30 mouse cellular contexts compared by ENCODE assay signal in the genomic region with DNA sequence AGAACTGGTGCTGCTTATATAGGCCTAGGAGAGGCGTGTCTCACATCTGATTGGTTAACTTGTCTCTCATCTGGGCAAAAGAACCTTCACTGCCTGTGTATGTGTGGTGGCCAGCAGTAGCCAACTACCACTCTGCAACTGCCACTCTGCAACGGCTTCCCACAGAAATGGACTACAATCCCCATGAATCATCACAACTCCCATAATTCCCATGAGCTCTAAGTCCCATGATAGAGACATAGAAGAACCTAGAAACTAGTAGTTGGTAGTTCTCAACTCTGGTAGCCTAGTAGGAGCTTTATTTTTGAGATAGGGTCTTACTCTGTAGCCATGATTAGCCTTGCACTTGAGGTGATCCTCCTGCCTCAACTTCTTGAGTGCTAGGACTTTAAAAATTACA.
"Had no signal": no experiment of that assay in that cellular context is flagged by ENCODE, and none has a peak within 500 bp of the region (broad histone marks: within the 10 kb centered on the region; RNA-seq: fewer than 3 reads in every experiment).

No protein-coding gene starts in this region.

- H3K27me3 ChIP-seq: limb, embryonic 12.5 days; limb, embryonic 13.5 days; limb, embryonic 15.5 days; liver, embryonic 12.5 days; liver, embryonic 13.5 days; liver, embryonic 15.5 days; lung, embryonic 15.5 days; megakaryocyte, embryonic 14.5 days; midbrain, embryonic 15.5 days; neural tube, embryonic 12.5 days had no signal

- H3K4me2 ChIP-seq: limb, embryonic 12.5 days; limb, embryonic 13.5 days; limb, embryonic 15.5 days; liver, embryonic 11.5 days; liver, embryonic 12.5 days; liver, embryonic 13.5 days; liver, embryonic 15.5 days; lung, embryonic 14.5 days; lung, embryonic 15.5 days; midbrain, embryonic 11.5 days; midbrain, embryonic 12.5 days; midbrain, embryonic 13.5 days; midbrain, embryonic 15.5 days; neural tube, embryonic 12.5 days had no signal

- H3K4me3 ChIP-seq: limb, embryonic 12.5 days; limb, embryonic 13.5 days; limb, embryonic 15.5 days; liver, embryonic 12.5 days; liver, embryonic 13.5 days; liver, embryonic 15.5 days; lung, embryonic 15.5 days; midbrain, embryonic 10.5 days; midbrain, embryonic 12.5 days; midbrain, embryonic 13.5 days; midbrain, embryonic 15.5 days; myocyte; neural tube, embryonic 12.5 days had no signal

- DNase-seq: left cerebral cortex, postnatal 4 days; liver; liver, embryonic 13.5 days; liver, postnatal 0 days; lung, adult 18-20 months; lung, adult 2 months; lung, embryonic 14.5 days; lung, postnatal 10 days; lung, postnatal 14 days; lung, postnatal 36 days; lung, postnatal 4 days; midbrain, embryonic 14.5 days had no signal

- H3K9ac ChIP-seq: limb, embryonic 12.5 days; limb, embryonic 13.5 days; limb, embryonic 15.5 days; liver, embryonic 12.5 days; liver, embryonic 13.5 days; liver, embryonic 14.5 days; liver, embryonic 15.5 days; liver, postnatal 0 days; lung, embryonic 14.5 days; lung, embryonic 15.5 days; midbrain, embryonic 12.5 days; midbrain, embryonic 13.5 days; midbrain, embryonic 15.5 days; neural tube, embryonic 12.5 days had no signal

- H3K9me3 ChIP-seq: limb, embryonic 10.5 days; limb, embryonic 12.5 days; limb, embryonic 13.5 days; limb, embryonic 15.5 days; liver, embryonic 12.5 days; liver, embryonic 13.5 days; liver, embryonic 15.5 days; lung, embryonic 15.5 days; megakaryocyte, embryonic 14.5 days; midbrain, embryonic 10.5 days; midbrain, embryonic 12.5 days; midbrain, embryonic 13.5 days; midbrain, embryonic 15.5 days; neural tube, embryonic 12.5 days had no signal

- H3K27ac ChIP-seq: limb, embryonic 10.5 days; limb, embryonic 13.5 days; limb, embryonic 15.5 days; liver, embryonic 12.5 days; liver, embryonic 13.5 days; liver, embryonic 14.5 days; liver, embryonic 15.5 days; lung, embryonic 15.5 days; macrophage; midbrain, embryonic 10.5 days; midbrain, embryonic 12.5 days; midbrain, embryonic 13.5 days; midbrain, embryonic 15.5 days; neural tube, embryonic 12.5 days had no signal
